Mouse (Mus musculus) B cell, adult 2 months (primary cell): ENCODE data around the gene Slc35e2.
"Not testable (repeated sequence)": the region's sequence is repeated elsewhere in the genome, so short reads cannot be mapped to it uniquely, and the experiment has no call there.

ENCODE experiments used
- DNase-seq, 2 experiments: peaks; one replicate each; pipeline ENCODE4 v3.0.0; 2022

Gene Slc35e2

DNA sequence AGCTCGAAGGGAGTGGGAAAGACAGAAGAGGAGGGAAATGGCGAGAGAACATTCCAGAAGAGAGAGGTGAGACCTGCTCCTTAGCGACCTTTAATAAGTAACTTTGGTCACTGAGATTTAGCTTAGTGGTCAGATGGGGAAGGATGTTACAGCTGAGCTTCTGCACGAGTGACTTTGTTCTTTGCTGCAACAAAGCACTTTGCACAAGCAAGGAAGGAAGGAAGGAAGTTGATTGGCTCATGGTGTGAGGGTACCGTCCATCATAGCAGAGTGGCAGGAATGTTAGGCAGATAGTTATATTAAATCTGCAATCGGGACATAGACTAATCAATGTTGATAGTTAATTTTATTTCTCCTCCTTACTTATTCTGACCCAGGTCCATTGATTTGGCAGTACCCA lies 29.1 kb downstream of the Slc35e2 start:
- DNase-seq = no peak

GRCm38 (mm10) chr4:155635766-155636499 lies 34.7 kb downstream of the Slc35e2 start:
- DNase-seq = no peak

- DNase-seq = no peak
Measured at GRCm38 (mm10) chr4:155643531-155643930, 42.3 kb downstream of the Slc35e2 start.

GRCm38 (mm10) chr4:155645308-155645707 lies 44.1 kb downstream of the Slc35e2 start, which contains the start of gene Gm10563:
TSS of gene Gm10563 (minus strand) at chr4:155645408.
- not testable (repeated sequence) for DNase-seq

DNA sequence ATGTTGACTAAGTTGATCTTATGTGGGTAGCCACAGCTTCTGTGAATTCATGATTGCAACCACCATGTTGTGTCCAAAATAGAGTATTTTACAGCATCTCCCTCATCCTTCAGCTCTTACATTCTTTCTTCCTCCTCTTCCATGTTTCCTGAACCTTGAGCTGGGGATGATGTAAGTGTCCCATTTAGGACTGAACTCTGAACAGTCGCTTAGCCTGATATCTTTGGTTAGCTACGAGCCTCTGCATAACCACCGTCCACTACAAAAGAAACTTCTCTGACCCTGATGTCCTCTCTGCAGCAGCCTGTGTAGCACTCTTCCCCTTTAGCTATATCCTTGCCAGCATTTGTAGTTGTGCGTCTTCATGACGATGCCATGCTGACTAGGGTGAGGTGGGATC lies 44.5 kb downstream of the Slc35e2 start:
- DNase-seq = no peak

GRCm38 (mm10) chr4:155649355-155649754 lies 48.1 kb downstream of the Slc35e2 start:
- DNase-seq = no peak

DNA sequence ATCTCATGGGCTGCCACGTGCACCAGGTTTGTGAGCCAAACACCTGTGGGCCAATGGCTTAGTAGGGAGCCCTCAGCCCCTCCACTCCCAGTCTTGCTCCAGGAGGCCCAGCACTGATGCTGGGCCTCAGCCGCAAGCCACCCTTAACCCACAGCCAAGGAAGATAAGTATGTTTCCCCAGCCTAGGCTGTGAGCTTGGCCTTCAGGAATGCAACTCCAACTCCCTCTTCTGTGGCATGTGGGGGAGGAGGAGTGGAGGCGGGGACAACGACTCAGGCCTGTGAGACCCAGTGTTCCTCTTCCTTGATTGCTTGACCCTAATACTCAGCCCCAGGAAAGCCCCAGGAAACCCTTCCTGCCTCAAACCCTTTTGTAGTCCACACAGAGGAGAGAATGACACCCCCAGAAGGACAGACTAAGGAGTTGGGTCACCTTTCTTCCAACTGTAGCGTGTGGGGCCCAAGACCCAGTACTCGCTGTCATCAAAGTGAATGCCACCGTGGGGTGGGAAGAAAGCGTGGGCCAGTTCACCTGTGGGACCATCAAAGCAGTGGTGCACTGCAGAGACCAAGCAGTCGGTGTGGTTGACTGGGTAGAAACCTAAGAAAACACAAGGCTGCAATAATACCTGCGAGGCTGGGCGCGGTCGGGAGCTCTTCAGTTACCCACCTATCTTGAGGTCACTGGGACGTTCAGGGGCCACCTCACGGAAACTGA lies 50.5 kb downstream of the Slc35e2 start:
- no peak for DNase-seq

- no peak for DNase-seq
Measured at GRCm38 (mm10) chr4:155652283-155653085, 51.3 kb downstream of the Slc35e2 start.

DNA sequence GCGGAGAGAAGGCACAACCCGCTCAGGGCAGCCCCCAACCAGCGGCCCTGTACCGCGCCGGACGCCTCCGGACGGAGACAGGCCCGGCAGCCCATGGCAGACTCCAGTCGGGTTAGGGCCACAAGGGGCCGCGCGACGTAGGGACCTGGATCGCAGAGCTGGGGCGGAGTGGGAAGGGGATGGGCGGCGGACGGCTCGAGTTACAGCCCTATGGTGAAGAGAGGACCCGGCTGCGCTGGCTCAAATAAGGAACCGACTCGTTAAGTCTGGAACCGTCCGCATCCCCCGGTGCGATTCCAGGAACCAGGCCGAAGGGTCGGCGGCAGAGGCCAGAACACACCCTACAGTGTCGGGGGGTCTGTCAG lies 51.9 kb downstream of the Slc35e2 start, which contains the start of gene Mmp23:
Gene Mmp23, minus strand, starts transcription at position 299 of the 365 bp plus-strand sequence.
- DNase-seq = peak in 1 of 2 experiments; percentile 30

GRCm38 (mm10) chr4:155653451-155654182 lies 52.4 kb downstream of the Slc35e2 start:
- DNase-seq = peak; percentile 32 to 33

DNA sequence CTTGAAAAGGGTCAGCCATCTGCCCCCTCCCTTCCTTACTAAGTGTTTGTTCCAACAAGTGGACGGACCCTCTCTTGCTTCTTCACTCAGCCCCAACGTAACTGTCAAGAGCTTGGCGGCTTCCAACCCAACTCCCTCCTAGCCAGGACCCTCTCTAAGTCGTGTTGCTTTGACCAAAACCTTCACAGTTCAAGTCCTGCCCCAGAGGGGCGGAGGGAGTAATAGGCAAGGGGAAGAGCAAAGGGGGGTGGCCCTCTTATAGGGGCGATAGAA lies 52.9 kb downstream of the Slc35e2 start:
- DNase-seq = peak; percentile 41 to 46

DNA sequence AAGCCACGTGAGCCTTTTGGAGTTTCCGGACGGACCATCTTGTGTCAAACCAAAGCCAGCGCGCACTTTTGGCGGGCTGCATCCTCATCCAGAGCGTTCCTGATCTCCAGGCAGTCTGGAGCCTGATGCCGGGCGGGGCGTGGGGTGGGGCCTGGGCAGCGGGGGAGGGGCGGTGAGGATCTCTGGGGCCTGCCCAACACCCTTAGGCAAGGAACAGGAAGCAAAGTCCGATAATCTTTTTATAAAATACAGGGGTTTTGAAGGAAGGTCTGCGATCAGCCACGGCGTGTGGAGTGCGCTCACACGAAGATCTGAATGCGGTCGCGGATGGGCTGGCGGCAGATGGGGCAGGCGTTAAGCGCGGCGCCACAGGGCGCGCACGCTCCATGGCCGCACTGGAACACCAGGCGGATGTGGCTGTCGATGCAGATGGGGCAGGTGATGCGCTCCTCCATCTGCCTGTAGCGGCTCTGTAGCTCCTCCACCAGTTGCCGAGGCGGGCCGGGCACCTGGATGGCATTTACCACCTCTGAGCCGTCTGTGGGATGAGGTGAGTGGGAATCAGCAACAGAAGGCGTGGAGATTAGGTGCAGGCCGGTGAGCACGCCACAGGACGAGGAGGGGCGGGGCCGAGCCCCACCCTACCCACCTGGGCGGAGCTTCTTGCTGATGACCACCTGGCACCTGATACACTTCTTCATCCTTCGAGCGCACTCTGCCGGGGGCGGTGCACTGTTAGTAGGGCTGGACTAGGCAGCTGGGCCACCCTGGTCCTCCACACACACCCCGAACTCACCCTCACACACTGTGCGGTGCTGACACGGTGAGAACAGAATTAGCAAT lies 53.5 kb downstream of the Slc35e2 start:
- peak; percentile 59 to 63 for DNase-seq

- no peak for DNase-seq
Measured at GRCm38 (mm10) chr4:155656214-155656751, 55.1 kb downstream of the Slc35e2 start.

- DNase-seq = no peak
Measured at GRCm38 (mm10) chr4:155658961-155659360, 57.7 kb downstream of the Slc35e2 start.

DNA sequence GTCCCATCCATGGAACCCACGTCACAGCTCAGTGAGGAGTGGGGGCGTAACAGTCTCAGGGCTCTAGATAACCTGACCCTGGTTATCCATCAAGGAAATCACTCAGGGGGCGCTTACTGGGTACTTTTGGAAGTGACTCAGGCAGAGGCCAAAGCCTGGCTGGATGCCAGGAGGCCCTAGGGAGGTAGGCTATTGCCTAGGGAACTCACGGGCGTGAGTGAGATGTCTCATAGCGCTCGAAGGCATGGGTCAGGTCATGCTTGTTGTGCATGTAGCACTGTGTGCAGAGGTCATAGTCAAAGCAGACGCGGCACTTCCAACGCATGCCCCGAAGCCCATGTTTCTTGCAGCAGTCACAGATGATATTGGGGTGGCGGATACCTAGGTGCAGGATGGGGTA lies 59.4 kb downstream of the Slc35e2 start:
- no peak for DNase-seq

- no peak for DNase-seq
Measured at GRCm38 (mm10) chr4:155666903-155667302, 65.7 kb downstream of the Slc35e2 start.

DNA sequence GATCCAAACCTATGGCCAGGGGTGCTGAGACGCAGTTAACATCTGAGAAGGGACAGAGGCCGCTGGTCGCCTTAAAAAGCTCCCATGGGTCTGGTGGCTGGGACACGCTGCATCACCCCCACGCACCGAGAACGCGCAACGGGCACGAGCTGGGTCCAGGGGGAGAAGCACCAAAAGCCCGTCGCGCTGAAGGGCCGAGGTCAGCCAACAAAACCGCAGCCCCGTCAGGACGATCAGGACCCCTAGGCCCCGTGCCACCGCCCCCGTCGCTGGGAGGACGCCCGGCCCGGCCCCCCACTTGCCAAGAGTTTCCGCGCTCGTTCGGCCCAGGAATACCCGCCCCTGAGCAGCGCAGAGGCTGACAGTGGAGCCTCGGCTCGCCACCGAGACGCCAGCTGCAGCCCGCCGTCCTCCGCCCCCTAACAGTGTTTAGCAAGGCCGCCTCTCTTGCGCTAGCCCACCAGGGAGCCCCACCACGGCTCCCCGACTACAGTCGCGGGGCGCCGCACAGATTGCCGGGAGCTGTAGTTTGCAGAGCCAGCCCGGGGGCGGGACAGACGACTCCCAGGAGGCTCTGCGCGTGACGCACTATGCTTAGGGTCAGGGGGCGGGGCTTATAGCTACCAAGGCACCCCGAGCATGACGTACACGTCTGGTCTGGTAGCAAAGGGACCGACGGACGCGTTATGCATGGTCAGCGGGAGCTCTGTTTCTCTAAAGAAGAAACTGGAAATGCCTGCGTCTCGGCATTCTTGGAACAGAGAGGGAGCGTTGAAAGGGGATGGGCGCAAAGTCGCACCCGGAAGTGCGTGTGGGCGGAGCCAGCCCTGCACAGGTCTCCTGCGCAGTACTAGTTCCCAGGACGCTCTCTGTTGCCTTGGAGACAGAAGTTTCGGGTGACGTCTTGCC lies 67.7 kb downstream of the Slc35e2 start, which contains the start of gene Mib2:
Gene Mib2, minus strand, starts transcription at position 510 of the 909 bp plus-strand sequence.
- DNase-seq = peak; percentile 98

DNA sequence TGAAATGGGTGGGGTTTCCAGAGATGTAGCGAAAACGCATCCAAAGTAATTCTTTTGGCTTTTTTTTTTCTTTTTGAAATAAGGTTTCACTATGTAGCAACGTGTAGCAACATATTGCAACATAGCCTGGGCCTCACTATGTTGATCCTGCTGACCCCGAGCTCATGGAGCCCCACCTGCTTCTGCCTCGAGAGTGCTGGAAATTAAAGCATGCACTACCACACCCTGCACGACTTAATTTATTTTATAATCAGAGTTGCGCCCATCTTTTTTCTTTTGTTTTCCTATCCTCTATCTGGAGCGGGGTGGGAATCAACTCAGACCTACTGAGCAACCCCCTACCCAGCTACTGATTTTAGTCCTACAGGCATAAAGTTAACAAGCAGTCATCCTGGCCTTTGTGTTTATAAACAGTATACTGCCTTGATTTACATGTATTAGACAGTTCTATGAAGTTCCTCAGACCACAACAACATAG lies 68.4 kb downstream of the Slc35e2 start:
- DNase-seq = no peak

- DNase-seq = not testable (repeated sequence)
Measured at GRCm38 (mm10) chr4:155670236-155670635, 69.0 kb downstream of the Slc35e2 start.

GRCm38 (mm10) chr4:155672082-155672481 lies 70.9 kb downstream of the Slc35e2 start:
- DNase-seq = no peak
